Mouse (Mus musculus): ENCODE measurements at regions not wholly inside any gene's neighbourhood (a gene's known extent, or its start where the extent isn't known, plus 50 kb on each side); places are given as distances from the start of the nearest gene placed in this dataset.
"Not testable (repeated sequence)": the region's sequence is repeated elsewhere in the genome, so short reads cannot be mapped to it uniquely, and the experiment has no call there.

DNA sequence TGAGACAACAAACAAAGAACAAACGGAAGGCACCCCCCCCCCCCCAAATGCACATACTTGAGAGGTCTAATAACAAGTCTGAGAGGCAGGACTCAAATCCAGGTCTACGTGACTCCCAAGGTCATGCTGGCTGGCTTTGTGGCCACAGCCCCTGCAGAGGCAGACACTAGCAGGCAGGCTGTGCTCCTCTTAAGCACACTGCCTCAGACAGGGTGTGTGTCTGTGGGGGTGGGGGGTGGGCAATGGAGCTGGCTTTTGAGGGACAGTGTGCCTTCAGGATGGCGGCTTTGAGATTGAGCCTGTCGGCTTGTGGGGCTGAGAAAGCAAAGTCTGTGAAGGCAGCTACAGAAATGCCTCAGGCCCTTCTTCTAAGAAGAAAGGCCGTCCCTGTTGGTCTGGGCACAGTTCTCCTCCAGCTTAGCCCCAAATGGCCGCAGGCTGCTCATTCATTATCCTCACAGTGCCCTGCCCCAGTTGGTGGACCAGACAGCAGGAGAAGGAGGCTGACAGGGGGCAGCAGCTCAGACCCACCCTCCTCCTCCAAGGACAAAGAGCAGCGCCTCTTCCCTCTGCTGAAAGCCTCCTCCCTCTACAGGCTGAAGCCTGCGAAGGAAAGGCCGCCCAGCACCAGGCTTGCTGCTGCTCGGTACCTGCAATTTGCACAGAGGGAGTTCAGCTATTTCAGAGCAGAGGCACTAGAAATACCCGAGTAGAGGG, 171.3 kb upstream of the Myt1l start:
- H3K9ac ChIP-seq (ENCODE audit: low read length), result peak overlapping the region; percentile 55
- H3K4me3 ChIP-seq (ENCODE audit: low read depth, low read length), result no peak overlapping the region

DNA sequence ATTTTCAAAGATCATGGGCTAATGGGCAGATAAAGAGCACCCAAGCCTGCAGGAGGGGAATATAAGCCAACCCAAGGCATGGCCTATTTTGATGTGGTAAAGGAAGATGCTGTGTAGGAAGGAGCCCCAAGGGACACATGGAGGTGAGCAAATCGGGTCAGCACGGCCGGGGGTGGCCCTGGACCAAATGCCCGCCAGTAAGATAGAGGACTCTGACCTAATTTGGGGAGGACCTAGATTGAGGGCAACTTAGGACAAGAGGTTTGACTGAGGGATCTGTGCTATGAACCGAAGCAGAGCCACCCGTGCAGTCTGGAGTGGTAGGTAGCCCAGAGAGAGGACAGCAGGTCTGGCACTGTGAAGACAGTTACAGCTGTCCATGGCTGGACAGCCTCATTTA, 166.9 kb upstream of the Myt1l start:
- WGBS, result 89% methylated on average over 6 of the region's 6 CpGs

More for the DNA sequence above, 171.3 kb upstream of the Myt1l start:
- no peaks in the 10 kb centered on the region for H3K36me3 ChIP-seq (ENCODE audit: control insufficient read depth, insufficient read depth, low read length)
- no peaks in the 10 kb centered on the region for H3K27me3 ChIP-seq (ENCODE audit: control insufficient read depth, insufficient read depth, low read length)
- H3K4me1 ChIP-seq (replicated peaks; ENCODE audit: control insufficient read depth, insufficient read depth, low read length), result peaks cover 11% of the 10 kb centered on the region
- peak; percentile 85 for ATAC-seq (replicated peaks; ENCODE audit: low FRiP score)
- peak overlapping the region; percentile 18; the same call in 1 of the 2 replicates for H3K4me2 ChIP-seq (ENCODE audit: low read depth, low read length, severe bottlenecking)
- peak; percentile 78 for DNase-seq (ENCODE audit: low spot score)
- WGBS, result 8% methylated on average over 11 of the region's 11 CpGs
- peak overlapping the region; percentile 75 for H3K27ac ChIP-seq (ENCODE audit: low read depth, low read length)
- no peaks in the 10 kb centered on the region for H3K9me3 ChIP-seq (ENCODE audit: control insufficient read depth, low read length)

DNA sequence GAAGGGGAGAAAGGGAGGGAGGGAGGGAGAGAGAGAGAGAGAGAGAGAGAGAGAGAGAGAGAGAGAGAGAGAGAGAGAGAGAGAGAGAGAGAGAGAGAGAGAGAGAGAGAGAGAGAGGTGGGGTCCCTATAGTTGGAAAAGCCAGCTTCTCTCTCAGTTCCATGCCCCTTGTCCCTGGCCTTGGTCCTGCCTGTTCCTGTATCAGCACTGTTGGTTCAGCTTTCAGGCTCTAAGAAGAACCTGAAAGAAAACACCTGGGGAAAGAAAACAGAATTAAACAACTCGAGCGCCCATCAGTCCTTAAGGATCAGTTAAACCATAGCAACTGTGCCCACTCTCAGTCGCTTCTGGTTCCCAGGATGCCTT, 160.5 kb upstream of the Myt1l start:
- Histone ChIP-seq H3K9ac (ENCODE audit: low read length) (peak overlapping the region; percentile 50), H3K27ac (ENCODE audit: low read depth, low read length) (peak overlapping the region; percentile 85), H3K4me2 (ENCODE audit: low read depth, low read length, severe bottlenecking) (peak overlapping the region; percentile 48)
- 32% methylated on average over 3 of the region's 3 CpGs for WGBS
- not testable (repeated sequence) for H3K36me3 ChIP-seq (ENCODE audit: control insufficient read depth, insufficient read depth, low read length); H3K4me3 ChIP-seq (ENCODE audit: low read depth, low read length); ATAC-seq (replicated peaks; ENCODE audit: low FRiP score); DNase-seq (ENCODE audit: low spot score); H3K27me3 ChIP-seq (ENCODE audit: control insufficient read depth, insufficient read depth, low read length); H3K4me1 ChIP-seq (replicated peaks; ENCODE audit: control insufficient read depth, insufficient read depth, low read length); H3K9me3 ChIP-seq (ENCODE audit: control insufficient read depth, low read length)

More for the DNA sequence above, 166.9 kb upstream of the Myt1l start:
- H3K36me3 ChIP-seq (ENCODE audit: control insufficient read depth, insufficient read depth, low read length), result no peaks in the 10 kb centered on the region
- peaks cover 7% of the 10 kb centered on the region; the same call in 1 of the 2 replicates for H3K4me1 ChIP-seq (replicated peaks; ENCODE audit: control insufficient read depth, insufficient read depth, low read length)
- no peak overlapping the region for H3K9ac ChIP-seq (ENCODE audit: low read length)
- no peaks in the 10 kb centered on the region for H3K9me3 ChIP-seq (ENCODE audit: control insufficient read depth, low read length)
- DNase-seq (ENCODE audit: low spot score) (no peak), ATAC-seq (replicated peaks; ENCODE audit: low FRiP score) (no peak)
- H3K4me3 ChIP-seq (ENCODE audit: low read depth, low read length), result no peak overlapping the region
- no peak overlapping the region for H3K27ac ChIP-seq (ENCODE audit: low read depth, low read length)
- H3K4me2 ChIP-seq (ENCODE audit: low read depth, low read length, severe bottlenecking), result no peak overlapping the region
- no peaks in the 10 kb centered on the region for H3K27me3 ChIP-seq (ENCODE audit: control insufficient read depth, insufficient read depth, low read length)

DNA sequence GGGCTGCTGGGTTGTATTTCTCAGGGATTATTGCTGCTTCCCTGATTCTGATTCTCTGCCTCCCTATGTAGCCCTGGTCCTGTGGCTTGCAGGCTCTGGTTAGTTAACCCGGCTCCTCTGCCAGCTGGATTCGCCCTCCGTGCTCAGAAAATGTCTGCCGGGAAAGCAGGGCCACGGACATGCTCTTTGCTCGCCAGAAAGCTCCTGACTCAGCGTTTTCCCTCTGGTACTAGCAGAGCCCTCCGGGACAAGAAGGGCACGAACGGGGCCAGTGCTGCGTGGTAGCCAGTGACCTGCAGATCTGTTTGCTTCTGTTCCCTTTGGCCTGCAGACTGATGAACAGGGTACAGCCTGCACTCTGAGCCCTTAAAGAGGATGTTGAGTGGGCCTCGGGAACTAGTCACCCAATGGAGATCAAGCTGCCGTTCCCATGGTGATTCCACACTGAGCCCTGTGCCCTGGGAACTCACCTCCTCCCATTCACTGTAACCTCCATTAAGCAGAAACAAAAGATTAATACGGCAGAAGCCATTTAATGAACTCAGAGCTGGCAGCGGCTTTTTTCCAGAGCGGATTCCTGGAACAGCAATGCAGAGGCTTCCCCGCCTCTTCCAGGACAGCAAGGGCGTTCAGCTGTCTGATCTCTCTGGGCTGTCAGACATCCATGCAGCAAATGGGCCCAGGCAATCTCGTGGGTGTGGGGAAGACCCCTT, 159.9 kb upstream of the Myt1l start:
- Histone ChIP-seq H3K36me3 (ENCODE audit: control insufficient read depth, insufficient read depth, low read length) (no peaks in the 10 kb centered on the region), H3K4me1 (replicated peaks; ENCODE audit: control insufficient read depth, insufficient read depth, low read length) (peaks cover 9% of the 10 kb centered on the region; the same call in 1 of the 2 replicates), H3K4me3 (ENCODE audit: low read depth, low read length) (peak overlapping the region; percentile 20), H3K4me2 (ENCODE audit: low read depth, low read length, severe bottlenecking) (peak overlapping the region; percentile 48), H3K27me3 (ENCODE audit: control insufficient read depth, insufficient read depth, low read length) (no peaks in the 10 kb centered on the region), H3K27ac (ENCODE audit: low read depth, low read length) (peak overlapping the region; percentile 85), H3K9me3 (ENCODE audit: control insufficient read depth, low read length) (no peaks in the 10 kb centered on the region), H3K9ac (ENCODE audit: low read length) (peak overlapping the region; percentile 50)
- ATAC-seq (replicated peaks; ENCODE audit: low FRiP score) (peak; percentile 95), DNase-seq (ENCODE audit: low spot score) (peak; percentile 81)
- 3% methylated on average over 19 of the region's 19 CpGs for WGBS

DNA sequence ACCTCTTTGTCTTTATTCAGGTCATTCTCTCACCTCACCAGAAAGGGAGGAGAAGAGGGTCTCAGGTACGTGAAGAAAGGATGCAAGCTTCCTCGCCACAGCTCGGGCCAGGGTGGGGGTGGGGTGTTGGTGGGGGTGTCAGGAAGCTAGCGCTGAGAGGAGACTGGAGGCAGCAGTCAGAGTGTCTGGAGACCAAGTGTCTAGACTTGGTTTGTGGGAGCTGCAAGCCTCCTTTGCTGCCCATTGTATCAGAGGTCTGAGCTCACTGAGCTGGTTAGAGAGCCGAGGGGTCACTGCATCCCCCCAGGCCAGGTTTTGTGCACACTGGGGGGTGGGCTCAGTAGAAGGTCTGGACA, 159.4 kb upstream of the Myt1l start:
- Histone ChIP-seq H3K9me3 (ENCODE audit: control insufficient read depth, low read length) (no peaks in the 10 kb centered on the region), H3K9ac (ENCODE audit: low read length) (peak overlapping the region; percentile 50), H3K27ac (ENCODE audit: low read depth, low read length) (peak overlapping the region; percentile 85), H3K4me3 (ENCODE audit: low read depth, low read length) (peak overlapping the region; percentile 20), H3K4me1 (replicated peaks; ENCODE audit: control insufficient read depth, insufficient read depth, low read length) (peaks cover 9% of the 10 kb centered on the region; the same call in 1 of the 2 replicates), H3K27me3 (ENCODE audit: control insufficient read depth, insufficient read depth, low read length) (no peaks in the 10 kb centered on the region), H3K36me3 (ENCODE audit: control insufficient read depth, insufficient read depth, low read length) (no peaks in the 10 kb centered on the region), H3K4me2 (ENCODE audit: low read depth, low read length, severe bottlenecking) (peak overlapping the region; percentile 48)
- peak; percentile 68 for DNase-seq (ENCODE audit: low spot score)
- WGBS, result 8% methylated on average over 5 of the region's 5 CpGs
- no peak for ATAC-seq (replicated peaks; ENCODE audit: low FRiP score)

DNA sequence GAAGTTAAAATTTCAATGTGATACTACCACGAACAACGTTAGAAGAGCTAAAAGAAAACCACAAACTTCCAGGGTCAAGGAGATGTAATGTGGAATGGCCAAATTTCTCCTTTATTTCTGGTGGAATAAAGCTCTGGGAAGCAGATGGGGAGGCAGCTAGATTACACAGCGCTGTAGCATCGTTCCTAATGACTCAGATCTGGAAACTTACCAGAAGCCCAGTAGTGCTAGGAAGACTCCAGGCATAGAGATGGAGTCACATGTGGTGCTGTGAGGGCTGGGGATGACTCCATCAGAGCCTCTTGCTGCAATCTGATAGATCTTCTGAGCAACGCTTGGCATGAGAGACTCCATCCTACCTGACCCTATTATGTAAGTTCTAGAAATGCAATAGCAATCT, 136.4 kb upstream of the Myt1l start:
- Histone ChIP-seq H3K4me1 (replicated peaks; ENCODE audit: control insufficient read depth, insufficient read depth, low read length) (peaks cover 3% of the 10 kb centered on the region; the same call in 1 of the 2 replicates), H3K9ac (ENCODE audit: low read length) (no peak overlapping the region), H3K27ac (ENCODE audit: low read depth, low read length) (no peak overlapping the region), H3K4me3 (ENCODE audit: low read depth, low read length) (no peak overlapping the region), H3K36me3 (ENCODE audit: control insufficient read depth, insufficient read depth, low read length) (no peaks in the 10 kb centered on the region), H3K4me2 (ENCODE audit: low read depth, low read length, severe bottlenecking) (no peak overlapping the region), H3K27me3 (ENCODE audit: control insufficient read depth, insufficient read depth, low read length) (no peaks in the 10 kb centered on the region), H3K9me3 (ENCODE audit: control insufficient read depth, low read length) (no peaks in the 10 kb centered on the region)
- ATAC-seq (replicated peaks; ENCODE audit: low FRiP score) (no peak), DNase-seq (ENCODE audit: low spot score) (no peak)
- 88% methylated on average over 5 of the region's 5 CpGs for WGBS

DNA sequence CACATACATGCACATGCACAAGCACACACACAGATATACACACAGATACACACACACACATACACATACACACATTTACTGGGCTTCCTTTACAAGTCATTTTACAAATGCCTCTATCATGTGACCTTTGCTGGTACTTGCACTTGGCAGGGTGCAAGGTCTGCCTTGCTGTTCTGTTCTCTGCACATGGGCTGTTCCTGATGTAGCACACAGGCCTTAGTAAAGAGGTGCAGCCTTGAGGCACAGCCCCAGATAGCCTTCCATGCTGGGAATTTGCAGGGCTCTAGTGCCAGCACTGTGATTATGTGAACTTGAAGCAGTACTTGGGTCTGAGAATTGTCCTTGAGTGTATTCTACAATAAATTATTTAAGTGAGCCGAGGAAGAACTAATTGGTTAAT, 133.9 kb upstream of the Myt1l start:
- H3K4me1 ChIP-seq (replicated peaks; ENCODE audit: control insufficient read depth, insufficient read depth, low read length), result peaks cover 3% of the 10 kb centered on the region; the same call in 1 of the 2 replicates
- H3K27me3 ChIP-seq (ENCODE audit: control insufficient read depth, insufficient read depth, low read length), result no peaks in the 10 kb centered on the region
- no peak overlapping the region for H3K27ac ChIP-seq (ENCODE audit: low read depth, low read length)
- no peak overlapping the region for H3K9ac ChIP-seq (ENCODE audit: low read length)
- H3K4me2 ChIP-seq (ENCODE audit: low read depth, low read length, severe bottlenecking), result no peak overlapping the region
- WGBS, result 60% methylated on average over 1 of the region's 1 CpGs
- no peak for ATAC-seq (replicated peaks; ENCODE audit: low FRiP score)
- H3K4me3 ChIP-seq (ENCODE audit: low read depth, low read length), result no peak overlapping the region
- H3K36me3 ChIP-seq (ENCODE audit: control insufficient read depth, insufficient read depth, low read length), result no peaks in the 10 kb centered on the region
- no peaks in the 10 kb centered on the region for H3K9me3 ChIP-seq (ENCODE audit: control insufficient read depth, low read length)
- no peak for DNase-seq (ENCODE audit: low spot score)

DNA sequence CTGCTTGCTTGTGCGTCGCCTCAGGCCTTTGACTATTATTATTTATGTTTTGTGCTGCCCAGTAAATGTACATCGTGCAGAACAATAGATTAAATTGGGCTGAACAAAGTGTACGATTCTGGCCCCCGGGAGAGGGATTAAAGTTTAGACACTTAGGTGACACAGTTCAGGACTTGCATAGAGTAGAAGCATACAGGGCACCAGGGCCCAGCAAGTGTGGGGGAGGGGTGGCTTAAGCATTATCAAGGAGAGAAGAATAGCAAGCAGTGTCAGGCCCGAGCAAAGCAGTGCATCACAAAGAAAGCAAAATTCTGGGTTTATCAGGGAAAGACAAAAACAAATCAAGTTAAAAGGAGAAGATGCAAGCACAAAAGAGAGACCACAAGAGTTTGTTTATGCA, 133.3 kb upstream of the Myt1l start:
- no peak for DNase-seq (ENCODE audit: low spot score)
- Histone ChIP-seq H3K4me2 (ENCODE audit: low read depth, low read length, severe bottlenecking) (no peak overlapping the region), H3K27ac (ENCODE audit: low read depth, low read length) (no peak overlapping the region)

More for the DNA sequence above, 133.3 kb upstream of the Myt1l start:
- peaks cover 3% of the 10 kb centered on the region; the same call in 1 of the 2 replicates for H3K4me1 ChIP-seq (replicated peaks; ENCODE audit: control insufficient read depth, insufficient read depth, low read length)
- no peak overlapping the region for H3K4me3 ChIP-seq (ENCODE audit: low read depth, low read length)
- H3K9ac ChIP-seq (ENCODE audit: low read length), result no peak overlapping the region
- WGBS, result 15% methylated on average over 6 of the region's 6 CpGs
- no peaks in the 10 kb centered on the region for H3K9me3 ChIP-seq (ENCODE audit: control insufficient read depth, low read length)
- no peak for ATAC-seq (replicated peaks; ENCODE audit: low FRiP score)
- H3K36me3 ChIP-seq (ENCODE audit: control insufficient read depth, insufficient read depth, low read length), result no peaks in the 10 kb centered on the region
- H3K27me3 ChIP-seq (ENCODE audit: control insufficient read depth, insufficient read depth, low read length), result no peaks in the 10 kb centered on the region
